Mouse (Mus musculus) heart, embryonic 14.5 days (tissue): ENCODE results near the gene Fkbpl. TPM values are rescaled to one million over a fixed set of nuclear protein-coding genes. Genes with fewer than 3 reads are reported as not detected.

ENCODE experiments used
- ATAC-seq: fragments of 200-750 bp; cut with Nextera tagmentation; 2 replicates; pipeline ENCODE4 v1.8.0; 2017; ENCODE audit warnings: low read depth, moderate TSS enrichment; ENCODE audit not compliant: insufficient number of reproducible peaks, insufficient read depth, low FRiP score
- H3K27ac ChIP-seq, 2 experiments: fragments of 200-500 bp in 1 of 2; fragments of 300-500 bp in 1 of 2; sonication (generic) in 1 of 2; replicated peaks in 1 of 2; 2 replicates each; pipeline ENCODE4 v1.5.1; 2012 to 2014; ENCODE audit warnings: low read depth in 2 of 2, low read length in 2 of 2, control low read depth in 1 of 2, mild to moderate bottlenecking in 1 of 2, mixed read lengths in 1 of 2; ENCODE audit not compliant: control insufficient read depth in 1 of 2, insufficient read depth in 1 of 2
- H3K27me3 ChIP-seq: fragments of 300-500 bp; sonication (generic); 2 replicates; pipeline ENCODE4 v1.6.1; 2014; ENCODE audit warnings: mild to moderate bottlenecking, low read length, control low read depth; ENCODE audit not compliant: control insufficient read depth, insufficient read depth
- H3K36me3 ChIP-seq: fragments of 300-500 bp; sonication (generic); 2 replicates; pipeline ENCODE4 v1.6.1; 2014; ENCODE audit warnings: mild to moderate bottlenecking, control low read depth, low read length, mixed read lengths; ENCODE audit not compliant: control insufficient read depth, insufficient read depth
- H3K4me1 ChIP-seq, 2 experiments: fragments of 200-500 bp in 1 of 2; fragments of 300-500 bp in 1 of 2; sonication (generic) in 1 of 2; 2 replicates each; pipeline ENCODE4 v1.6.1; 2012 to 2014; ENCODE audit warnings: low read length in 2 of 2, control low read depth in 1 of 2, mixed read lengths in 1 of 2; ENCODE audit not compliant: control insufficient read depth in 2 of 2, insufficient read depth in 2 of 2
- H3K4me2 ChIP-seq: fragments of 300-500 bp; sonication (generic); 2 replicates; pipeline ENCODE4 v1.6.1; 2014; ENCODE audit warnings: mild to moderate bottlenecking, low read length
- H3K4me3 ChIP-seq, 2 experiments: fragments of 200-500 bp in 1 of 2; fragments of 300-500 bp in 1 of 2; sonication (generic) in 1 of 2; 2 replicates each; pipeline ENCODE4 v1.5.1; 2012 to 2014; ENCODE audit warnings: low read length in 2 of 2, mild to moderate bottlenecking in 2 of 2, control low read depth in 1 of 2, low read depth in 1 of 2, moderate library complexity in 1 of 2; ENCODE audit not compliant: control insufficient read depth in 1 of 2, insufficient read depth in 1 of 2
- H3K9ac ChIP-seq: fragments of 300-500 bp; sonication (generic); 2 replicates; pipeline ENCODE4 v1.6.1; 2014; ENCODE audit warnings: mild to moderate bottlenecking, low read length
- H3K9me3 ChIP-seq: fragments of 300-500 bp; sonication (generic); 2 replicates; pipeline ENCODE4 v1.6.1; 2016; ENCODE audit warnings: low read length, control low read depth; ENCODE audit not compliant: control insufficient read depth
- WGBS: fragments of 180-500 bp; shearing (Covaris S2); extraction: QIAGEN DNeasy Blood & Tissue Kit; methylation state at CpG from one replicate; pipeline ENCODE4 v1.1.7; 2014; 5-methylcytosine and 5-hydroxymethylcytosine counted together
- polyA plus RNA-seq: library from polyadenylated mRNA; unstranded; fragments of >200 nt; fragmentation: Nextera tagmentation; extraction: Ambion mirVana; gene quantifications from 2 replicates; pipeline ENCODE4 v1.2.1, GENCODE M21; 2014

Gene Fkbpl
- polyA plus RNA-seq, 1 experiment from 2014 or later, result 8.9 TPM

DNA sequence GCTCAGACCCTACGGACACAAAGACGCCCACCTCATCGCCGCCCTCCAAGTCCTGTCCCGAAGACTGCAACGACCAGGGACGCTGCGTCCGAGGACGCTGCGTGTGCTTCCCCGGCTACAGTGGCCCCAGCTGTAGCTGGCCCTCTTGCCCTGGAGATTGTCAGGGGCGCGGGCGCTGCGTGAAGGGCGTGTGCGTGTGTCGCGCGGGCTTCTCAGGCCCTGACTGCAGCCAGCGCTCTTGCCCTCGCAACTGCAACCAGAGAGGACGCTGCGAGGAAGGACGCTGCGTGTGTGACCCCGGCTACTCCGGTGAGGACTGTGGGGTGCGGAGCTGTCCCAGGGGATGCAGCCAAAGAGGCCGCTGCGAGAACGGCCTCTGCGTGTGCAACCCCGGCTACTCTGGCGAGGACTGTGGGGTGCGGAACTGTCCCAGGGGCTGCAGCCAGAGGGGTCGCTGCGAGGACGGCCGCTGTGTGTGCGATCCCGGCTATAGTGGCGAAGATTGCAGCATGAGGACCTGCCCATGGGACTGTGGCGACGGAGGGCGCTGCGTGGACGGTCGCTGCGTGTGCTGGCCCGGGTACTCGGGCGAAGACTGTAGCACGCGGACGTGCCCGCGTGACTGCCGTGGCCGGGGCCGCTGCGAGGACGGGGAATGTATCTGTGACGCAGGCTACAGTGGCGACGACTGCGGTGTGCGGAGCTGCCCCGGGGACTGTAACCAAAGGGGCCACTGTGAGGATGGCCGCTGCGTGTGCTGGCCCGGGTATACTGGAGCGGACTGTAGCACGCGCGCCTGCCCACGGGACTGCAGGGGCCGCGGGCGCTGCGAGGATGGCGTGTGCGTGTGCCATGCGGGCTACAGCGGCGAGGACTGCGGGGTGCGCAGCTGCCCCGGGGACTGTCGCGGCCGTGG is 26.8 kb downstream of the Fkbpl start:
- no peaks in the 10 kb centered on the region for H3K9me3 ChIP-seq
- H3K4me1 ChIP-seq, result peaks cover 15 to 32% of the 10 kb centered on the region in 2 experiments
- H3K4me2 ChIP-seq, result peak overlapping the region; percentile 63
- H3K4me3 ChIP-seq, result peak overlapping the region; percentile 26 to 34
- H3K36me3 ChIP-seq, result no peaks in the 10 kb centered on the region
- H3K9ac ChIP-seq, result peak overlapping the region; percentile 41; the same call in 1 of the 2 replicates
- peaks cover 48% of the 10 kb centered on the region for H3K27me3 ChIP-seq
- WGBS, result 11% methylated on average over 93 of the region's 93 CpGs
- H3K27ac ChIP-seq, result no peak overlapping the region
- 0 out of 2 replicates have a peak, but pooled peaks have one; percentile 22 for ATAC-seq

DNA sequence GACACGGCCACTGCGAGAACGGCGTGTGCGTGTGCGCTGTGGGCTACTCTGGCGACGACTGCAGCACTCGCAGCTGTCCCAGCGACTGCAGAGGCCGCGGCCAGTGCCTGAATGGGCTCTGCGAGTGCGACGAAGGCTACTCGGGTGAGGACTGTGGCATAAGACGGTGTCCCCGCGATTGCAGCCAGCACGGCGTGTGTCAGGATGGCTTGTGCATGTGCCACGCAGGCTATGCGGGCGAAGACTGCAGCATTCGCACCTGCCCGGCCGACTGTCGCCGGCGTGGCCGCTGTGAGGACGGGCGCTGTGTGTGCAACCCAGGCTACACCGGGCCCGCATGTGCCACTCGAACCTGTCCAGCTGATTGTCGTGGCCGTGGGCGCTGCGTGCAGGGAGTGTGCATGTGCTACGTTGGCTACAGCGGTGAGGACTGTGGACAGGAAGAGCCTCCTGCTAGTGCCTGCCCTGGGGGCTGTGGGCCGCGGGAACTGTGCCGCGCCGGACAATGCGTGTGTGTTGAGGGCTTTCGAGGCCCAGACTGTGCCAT is 27.8 kb downstream of the Fkbpl start:
- 27% methylated on average over 49 of the region's 49 CpGs for WGBS
- no peak for ATAC-seq
- peaks cover 18 to 32% of the 10 kb centered on the region in 2 experiments for H3K4me1 ChIP-seq
- peak overlapping the region; percentile 26 to 34; a peak in 3 of 4 replicates for H3K4me3 ChIP-seq
- H3K36me3 ChIP-seq, result no peaks in the 10 kb centered on the region
- H3K4me2 ChIP-seq, result peak overlapping the region; percentile 63
- peak overlapping the region; percentile 41; the same call in 1 of the 2 replicates for H3K9ac ChIP-seq
- no peak overlapping the region for H3K27ac ChIP-seq
- no peaks in the 10 kb centered on the region for H3K9me3 ChIP-seq
- H3K27me3 ChIP-seq, result peaks cover 47% of the 10 kb centered on the region

- H3K4me2 ChIP-seq, result no peak overlapping the region
- peaks cover 18 to 32% of the 10 kb centered on the region in 2 experiments for H3K4me1 ChIP-seq
- no peak overlapping the region for H3K4me3 ChIP-seq
- no peaks in the 10 kb centered on the region for H3K36me3 ChIP-seq
- WGBS, result 84% methylated on average over 7 of the region's 7 CpGs
- ATAC-seq, result no peak
- no peak overlapping the region for H3K27ac ChIP-seq
- H3K9me3 ChIP-seq, result no peaks in the 10 kb centered on the region
- peaks cover 47% of the 10 kb centered on the region for H3K27me3 ChIP-seq
- no peak overlapping the region for H3K9ac ChIP-seq
Observed at GRCm38 (mm10) chr17:34673139-34673538, 28.6 kb downstream of the Fkbpl start.

GRCm38 (mm10) chr17:34674524-34675204 is 30.1 kb downstream of the Fkbpl start:
- WGBS, result 36% methylated on average over 11 of the region's 11 CpGs
- H3K27ac ChIP-seq, result no peak overlapping the region
- peaks cover 18 to 32% of the 10 kb centered on the region in 2 experiments for H3K4me1 ChIP-seq
- no peak overlapping the region for H3K4me3 ChIP-seq
- H3K9ac ChIP-seq, result no peak overlapping the region
- no peaks in the 10 kb centered on the region for H3K36me3 ChIP-seq
- H3K9me3 ChIP-seq, result no peaks in the 10 kb centered on the region
- H3K27me3 ChIP-seq, result peaks cover 60% of the 10 kb centered on the region
- ATAC-seq, result no peak
- H3K4me2 ChIP-seq, result no peak overlapping the region

DNA sequence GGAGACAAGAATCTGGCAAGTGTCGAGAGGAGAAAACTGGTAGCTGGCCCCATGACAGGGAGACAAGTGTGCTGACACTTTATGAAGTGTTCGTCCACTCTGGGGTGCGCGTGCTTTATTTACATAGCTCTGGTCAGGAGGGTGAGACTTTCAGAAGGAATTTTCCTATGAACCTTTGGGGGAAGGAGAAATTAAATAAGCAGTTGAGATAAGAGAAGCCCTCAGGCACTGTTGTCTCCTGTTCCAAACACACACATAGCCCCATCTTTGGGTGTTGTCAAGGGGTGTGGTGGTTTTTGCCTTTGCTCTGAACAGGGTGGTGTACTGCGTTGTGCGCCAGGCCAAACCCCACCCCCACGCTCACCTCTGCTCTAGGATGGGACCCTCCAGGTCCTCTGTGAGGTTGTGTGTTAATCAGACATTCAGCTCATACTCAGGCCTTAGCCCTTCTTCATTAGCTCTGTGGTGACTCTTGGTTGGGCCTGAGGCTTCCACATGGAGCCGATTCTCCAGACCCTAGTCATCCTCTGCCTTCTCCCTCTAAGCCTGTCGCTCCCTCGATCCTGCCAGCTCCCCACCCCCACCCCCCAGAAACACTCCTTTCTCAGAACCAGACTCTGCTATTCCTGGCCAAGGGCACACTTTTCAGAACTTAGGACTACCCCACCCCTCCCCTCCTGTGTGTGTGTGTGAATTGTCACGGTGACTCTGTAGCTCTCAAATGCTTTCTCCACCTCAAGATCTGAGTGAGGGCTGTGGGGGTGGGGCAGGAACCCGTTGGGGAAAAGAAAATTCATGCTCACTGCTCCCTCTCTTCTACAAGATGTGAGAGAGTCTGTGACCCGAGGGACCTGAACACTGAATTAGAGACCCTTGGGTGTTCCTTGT is 30.9 kb downstream of the Fkbpl start:
- Histone ChIP-seq H3K4me2 (no peak overlapping the region), H3K27me3 (peaks cover 60% of the 10 kb centered on the region), H3K9me3 (no peaks in the 10 kb centered on the region), H3K4me3 (no peak overlapping the region), H3K36me3 (no peaks in the 10 kb centered on the region), H3K4me1 (peaks cover 18 to 32% of the 10 kb centered on the region in 2 experiments), H3K27ac (no peak overlapping the region), H3K9ac (no peak overlapping the region)
- no peak for ATAC-seq
- 51% methylated on average over 13 of the region's 13 CpGs for WGBS

DNA sequence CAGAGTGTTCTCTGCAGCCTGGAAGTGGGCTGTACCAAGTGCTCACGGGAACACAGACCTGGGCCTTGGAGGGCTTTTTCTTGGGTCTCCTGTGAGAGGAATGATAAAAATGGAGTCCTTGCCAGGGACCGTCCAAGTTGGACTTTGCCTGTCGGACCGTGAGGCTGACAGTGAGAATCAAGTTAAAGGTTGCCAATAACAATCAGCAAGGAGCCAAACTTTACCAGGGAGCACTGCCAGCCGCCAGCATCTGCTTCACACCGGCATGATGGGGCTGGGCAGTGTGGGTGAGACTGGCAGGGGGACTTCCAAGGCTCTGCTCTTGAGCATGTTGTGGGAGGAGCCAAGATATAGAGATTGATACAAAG is 31.5 kb downstream of the Fkbpl start:
- no peak overlapping the region for H3K4me3 ChIP-seq
- 62% methylated on average over 6 of the region's 6 CpGs for WGBS
- peaks cover 54% of the 10 kb centered on the region for H3K27me3 ChIP-seq
- no peak for ATAC-seq
- H3K9ac ChIP-seq, result no peak overlapping the region
- no peak overlapping the region for H3K4me2 ChIP-seq
- H3K36me3 ChIP-seq, result no peaks in the 10 kb centered on the region
- H3K9me3 ChIP-seq, result no peaks in the 10 kb centered on the region
- H3K27ac ChIP-seq, result no peak overlapping the region
- H3K4me1 ChIP-seq, result peaks cover 20 to 31% of the 10 kb centered on the region in 2 experiments

DNA sequence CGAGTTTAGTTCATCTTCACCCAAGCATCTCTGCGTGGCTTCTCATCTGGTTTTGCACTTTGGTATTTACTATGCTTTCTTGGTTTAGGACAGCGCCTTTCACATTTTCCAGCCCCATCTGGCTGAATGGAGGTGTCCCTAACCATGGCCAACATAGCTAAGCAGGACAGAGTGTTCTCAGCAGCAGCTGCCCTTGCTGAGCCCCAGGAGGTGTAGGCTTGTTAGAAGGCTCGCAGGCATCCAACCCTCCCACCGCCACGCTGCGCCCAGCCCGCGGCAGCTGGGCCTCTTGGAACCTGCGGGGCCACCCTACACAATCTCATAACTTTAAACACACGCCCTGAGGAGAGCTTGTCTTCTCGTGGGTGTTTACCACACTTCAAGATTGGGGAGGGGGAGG is 32.1 kb downstream of the Fkbpl start:
- H3K4me3 ChIP-seq, result no peak overlapping the region
- WGBS, result 65% methylated on average over 12 of the region's 12 CpGs
- H3K9me3 ChIP-seq, result no peaks in the 10 kb centered on the region
- no peak overlapping the region for H3K4me2 ChIP-seq
- peaks cover 25 to 31% of the 10 kb centered on the region in 2 experiments for H3K4me1 ChIP-seq
- H3K27ac ChIP-seq, result no peak overlapping the region
- H3K27me3 ChIP-seq, result peaks cover 48% of the 10 kb centered on the region
- no peaks in the 10 kb centered on the region for H3K36me3 ChIP-seq
- ATAC-seq, result no peak
- no peak overlapping the region for H3K9ac ChIP-seq
